Mouse (Mus musculus) spleen, adult 2 months (tissue): ENCODE results near the gene Pirt.

Experiments
- CTCF ChIP-seq: fragments of 200-500 bp; IDR thresholded peaks from 2 replicates; pipeline ENCODE4 v1.5.1; 2011; ENCODE audit warnings: mild to moderate bottlenecking, inconsistent platforms; ENCODE audit not compliant: insufficient read depth, insufficient read length, insufficient replicate concordance; ENCODE audit errors: extremely low read depth
- POLR2A ChIP-seq: fragments of 200-500 bp; IDR thresholded peaks from 2 replicates; pipeline ENCODE4 v1.6.1; 2011; ENCODE audit warnings: low read depth, low read length, inconsistent platforms

- TF ChIP-seq CTCF: no peak
- TF ChIP-seq POLR2A: no peak
Observed at GRCm38 (mm10) chr11:66961447-66962176, 49.8 kb downstream of the Pirt start.
